Mouse (Mus musculus) liver, embryonic 14.5 days (tissue): Measurements from ENCODE around the gene Dock7.

Experiments used
- CTCF ChIP-seq: IDR thresholded peaks from 2 replicates; pipeline ENCODE4 v1.5.1; 2016; ENCODE audit warnings: antibody characterized with exemption, low read depth, control low read depth
- EP300 ChIP-seq: IDR thresholded peaks from 2 replicates; pipeline ENCODE4 v1.6.1; 2016; ENCODE audit warnings: antibody characterized with exemption, low read depth

GRCm38 (mm10) chr4:99046471-99046870, 74.2 kb downstream of the Dock7 start:
- no peak for TF ChIP-seq CTCF
- TF ChIP-seq EP300: no peak
